Mouse (Mus musculus) G1E (cell line): ENCODE measurements around the gene Dirc2.

Experiments used
- CTCF ChIP-seq: IDR thresholded peaks from 2 replicates; pipeline ENCODE4 v1.5.1; 2012; ENCODE audit warnings: low read depth, low read length, inconsistent platforms, mixed read lengths
- GATA1 ChIP-seq: IDR thresholded peaks from 2 replicates; pipeline ENCODE4 v1.6.1; 2012; ENCODE audit warnings: borderline replicate concordance, low read length, inconsistent platforms, mixed read lengths
- POLR2AphosphoS5 ChIP-seq: IDR thresholded peaks from 2 replicates; pipeline ENCODE4 v1.6.1; 2012; ENCODE audit warnings: low read depth, low read length, inconsistent platforms; ENCODE audit not compliant: insufficient replicate concordance

DNA sequence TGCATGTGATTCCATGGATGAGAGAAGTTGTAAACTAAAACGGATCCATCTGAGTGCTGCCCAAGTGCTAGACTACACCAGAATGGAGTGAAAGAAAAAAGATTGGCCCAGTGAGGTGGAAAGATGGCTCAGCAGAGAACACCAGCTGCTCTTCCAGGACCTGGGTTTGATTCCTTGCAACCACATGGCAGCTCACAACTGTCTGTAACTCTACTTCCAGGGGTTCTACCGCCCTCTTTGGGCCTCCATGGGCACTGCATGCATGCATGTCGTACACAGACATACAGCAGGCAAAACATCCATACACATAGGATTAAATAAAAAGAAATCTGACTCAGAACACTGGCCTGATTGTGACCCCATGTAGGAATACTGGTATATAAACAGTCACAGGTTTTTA, 52.9 kb downstream of the Dirc2 start:
- TF ChIP-seq CTCF (no peak), POLR2AphosphoS5 (no peak), GATA1 (no peak)
